ENCODE assay signal across 15 mouse cellular contexts in genomic region chr9:55710553-55710952, GRCm38 (mm10).
"Had no signal": no experiment of that assay in that cellular context is flagged by ENCODE, and none has a peak within 500 bp of the region (broad histone marks: within the 10 kb centered on the region; RNA-seq: fewer than 3 reads in every experiment).

No protein-coding gene starts in this region.

- DNase-seq: kidney, postnatal 10 days; kidney, postnatal 4 days; liver; liver, embryonic 13.5 days; liver, postnatal 0 days; lung, postnatal 14 days; retina, postnatal 1 day; right cerebral cortex, postnatal 14 days had no signal

- H3K27me3 ChIP-seq: limb, embryonic 12.5 days; liver, embryonic 13.5 days; lung, embryonic 15.5 days; megakaryocyte, embryonic 14.5 days; midbrain, embryonic 15.5 days; neural tube, embryonic 12.5 days had no signal

- H3K9ac ChIP-seq: limb, embryonic 12.5 days; liver, embryonic 13.5 days; liver, postnatal 0 days; lung, embryonic 15.5 days; midbrain, embryonic 15.5 days; neural tube, embryonic 12.5 days had no signal

- H3K9me3 ChIP-seq: limb, embryonic 12.5 days; liver, embryonic 13.5 days; lung, embryonic 15.5 days; midbrain, embryonic 15.5 days; neural tube, embryonic 12.5 days had no signal

- H3K4me2 ChIP-seq: limb, embryonic 12.5 days; liver, embryonic 13.5 days; lung, embryonic 15.5 days; midbrain, embryonic 11.5 days; midbrain, embryonic 15.5 days; neural tube, embryonic 12.5 days had no signal

- H3K4me1 ChIP-seq: limb, embryonic 12.5 days; liver, embryonic 13.5 days; lung, embryonic 15.5 days; midbrain, embryonic 15.5 days; neural tube, embryonic 12.5 days had no signal

- ATAC-seq: liver, postnatal 0 days; midbrain, embryonic 15.5 days had no signal

- H3K36me3 ChIP-seq: limb, embryonic 12.5 days; liver, embryonic 13.5 days; lung, embryonic 15.5 days; midbrain, embryonic 15.5 days; neural tube, embryonic 12.5 days had no signal

- H3K4me3 ChIP-seq: limb, embryonic 12.5 days; liver, embryonic 13.5 days; lung, embryonic 15.5 days; megakaryocyte, embryonic 14.5 days; midbrain, embryonic 15.5 days; neural tube, embryonic 12.5 days had no signal

- H3K27ac ChIP-seq: limb, embryonic 12.5 days; liver, embryonic 13.5 days; lung, embryonic 15.5 days; macrophage; midbrain, embryonic 15.5 days; neural tube, embryonic 12.5 days had no signal
